Mouse (Mus musculus) layer of hippocampus, postnatal 14 days (tissue): ENCODE measurements around the gene Ift172. TPM values are rescaled to one million over a fixed set of nuclear protein-coding genes. Genes with fewer than 3 reads are reported as not detected.
"Not testable (repeated sequence)": the region's sequence is repeated elsewhere in the genome, so short reads cannot be mapped to it uniquely, and the experiment has no call there.

Experiments used
- DNase-seq, 2 experiments: peaks; one replicate each; pipeline ENCODE4 v3.0.0; 2021 to 2022; ENCODE audit warnings: low spot score in 2 of 2, mixed read lengths in 1 of 2
- total RNA-seq, 2 experiments: library from RNA; stranded (reverse); gene quantifications; 2 replicates each; pipeline ENCODE4 v1.2.3; 2021

Gene Ift172
- total RNA-seq, 2 experiments from 2014 or later, result 76.4 to 83.3 TPM

DNA sequence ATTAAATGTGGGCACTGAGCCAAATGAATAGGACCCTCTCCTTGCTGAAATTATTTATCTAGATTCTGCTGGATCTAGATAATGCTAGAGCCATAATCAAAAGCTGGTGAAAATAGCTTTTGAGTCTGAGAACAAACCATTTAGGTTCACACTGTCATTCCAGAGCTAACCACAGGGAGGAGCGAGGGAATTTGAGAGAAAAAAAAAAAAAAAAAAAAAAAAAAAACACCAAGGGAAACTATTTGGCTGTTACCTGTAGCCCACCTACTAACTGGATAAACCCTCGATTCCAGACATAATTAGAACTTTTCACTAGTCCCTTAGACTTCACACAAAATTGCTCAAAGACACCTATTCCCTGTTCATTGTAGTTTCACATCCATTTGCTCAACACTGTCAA lies 71.8 kb downstream of the Ift172 start:
- no peak for DNase-seq

- DNase-seq, result no peak
These were observed 72.6 kb downstream of the Ift172 start for GRCm38 (mm10) chr5:31218294-31218693.

DNA sequence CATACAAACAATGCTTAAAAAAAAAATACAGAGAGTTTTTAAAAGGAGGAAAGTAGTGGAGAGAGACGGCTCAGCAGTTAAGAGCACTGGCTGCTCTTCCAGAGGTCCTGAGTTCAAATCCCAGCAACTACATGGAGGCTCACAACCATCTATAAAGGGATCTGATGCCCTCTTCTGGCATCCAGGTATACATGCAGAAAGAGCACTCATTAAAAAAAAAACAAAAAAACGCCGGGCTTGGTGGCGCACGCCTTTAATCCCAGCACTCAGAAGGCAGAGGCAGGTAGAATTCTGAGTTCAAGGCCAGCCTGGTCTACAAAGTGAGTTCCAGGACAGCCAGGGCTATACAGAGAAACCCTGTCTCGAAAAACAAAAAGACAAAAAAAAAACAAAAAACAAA lies 74.4 kb downstream of the Ift172 start:
- not testable (repeated sequence) for DNase-seq

DNA sequence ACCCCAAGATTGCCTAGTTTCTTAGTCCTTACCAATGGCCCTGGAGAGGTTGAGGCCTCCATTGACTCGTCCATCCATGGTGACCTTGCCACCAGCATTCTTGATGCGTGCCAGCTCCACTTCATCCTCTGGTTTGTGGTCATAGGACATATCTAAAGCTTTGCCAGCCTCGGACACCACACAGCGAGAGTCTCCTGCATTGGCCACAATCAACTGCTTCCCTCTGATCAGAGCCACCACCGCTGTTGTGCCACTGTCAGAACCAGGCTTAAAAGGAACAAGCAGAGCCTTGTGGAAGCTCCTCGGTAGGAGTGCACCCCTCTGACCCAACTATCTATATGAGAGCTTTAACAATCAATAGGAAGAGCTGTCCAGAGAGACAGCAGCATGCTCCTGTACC lies 86.5 kb downstream of the Ift172 start:
- no peak for DNase-seq

DNA sequence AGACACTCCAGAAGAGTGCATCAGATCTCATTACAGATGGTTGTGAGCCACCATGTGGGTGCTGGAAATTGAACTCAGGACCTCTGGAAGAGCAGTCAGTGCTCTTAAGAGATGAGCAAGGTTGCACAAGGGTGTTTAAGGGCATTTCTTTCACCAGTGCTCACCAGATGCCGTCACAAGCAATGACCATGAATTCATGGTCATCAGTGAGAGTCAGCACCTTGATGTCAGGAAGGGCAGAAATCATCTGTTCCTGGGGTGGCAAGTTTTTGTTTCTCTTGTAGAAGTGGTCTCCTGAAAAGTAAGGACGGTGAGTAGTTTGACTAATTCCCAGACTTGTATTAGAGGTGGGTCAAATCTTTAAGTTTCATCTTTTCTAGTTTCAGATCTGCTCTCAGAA lies 87.0 kb downstream of the Ift172 start:
- DNase-seq, result no peak

Other genes with a start within 250 kb of the Ift172 start
- 10 to 100 TPM; 73.9 to 86.6 TPM for gene Atraid, start 242.8 kb downstream of the Ift172 start, total RNA-seq
- 10 to 100 TPM; 12.4 to 13.3 TPM for gene Slc5a6, start 242.2 kb downstream of the Ift172 start, total RNA-seq
- gene Cad, start 236.3 kb downstream of the Ift172 start, total RNA-seq, result 10 to 100 TPM; 15.6 to 17.5 TPM
- not detected for gene Dnajc5g, start 184.8 kb downstream of the Ift172 start, total RNA-seq
- gene Slc30a3, start 182.9 kb downstream of the Ift172 start, total RNA-seq, result 10 to 100 TPM; 56.9 to 61.1 TPM
- gene Trim54, start 174.4 kb downstream of the Ift172 start, total RNA-seq, result not detected
- gene Ucn, start 152.3 kb downstream of the Ift172 start, total RNA-seq, result not detected
- 10 to 100 TPM; 41.3 to 46.9 TPM for gene Mpv17, start 136.9 kb downstream of the Ift172 start, total RNA-seq
- 1 to 10 TPM; 1.2 to 4.2 TPM for gene Gm29609, start 111.2 kb downstream of the Ift172 start, total RNA-seq
- gene Gtf3c2, start 111.0 kb downstream of the Ift172 start, total RNA-seq, result 10 to 100 TPM; 61.2 to 64.7 TPM
- 10 to 100 TPM; 79.5 to 80.3 TPM for gene Snx17, start 97.9 kb downstream of the Ift172 start, total RNA-seq
- 10 to 100 TPM; 48.1 to 55.2 TPM for gene Eif2b4, start 97.7 kb downstream of the Ift172 start, total RNA-seq
- 10 to 100 TPM; 25.5 to 31.3 TPM for gene Zfp513, start 88.8 kb downstream of the Ift172 start, total RNA-seq
- 10 to 100 TPM; 84.9 to 85.7 TPM for gene Ppm1g, start 70.4 kb downstream of the Ift172 start, total RNA-seq
- gene Nrbp1, start 50.3 kb downstream of the Ift172 start, total RNA-seq, result 10 to 100 TPM; 77.7 to 79.7 TPM
- gene Gm9970, start 49.9 kb downstream of the Ift172 start, total RNA-seq, result not detected
- 1 to 10 TPM; 1.3 to 1.9 TPM for gene Krtcap3, start 39.4 kb downstream of the Ift172 start, total RNA-seq
- 100 to 1,000 TPM; 160 to 164 TPM for gene Fndc4, start 5.0 kb upstream of the Ift172 start, total RNA-seq
- gene Gckr, start 6.3 kb upstream of the Ift172 start, total RNA-seq, result under 1 TPM; 0.21 to 0.53 TPM
- 10 to 100 TPM; 41.6 to 46.0 TPM for gene Zfp512, start 161.3 kb upstream of the Ift172 start, total RNA-seq
- under 1 TPM; 0.16 to 0.21 TPM for gene 4930548H24Rik, start 194.6 kb upstream of the Ift172 start, total RNA-seq
- 10 to 100 TPM; 29.7 to 30.4 TPM for gene Gpn1, start 203.6 kb upstream of the Ift172 start, total RNA-seq
- 10 to 100 TPM; 51.5 to 53.4 TPM for gene Slc4a1ap, start 235.9 kb upstream of the Ift172 start, total RNA-seq
- 10 to 100 TPM; 17.5 to 17.7 TPM for gene Supt7l, start 236.7 kb upstream of the Ift172 start, total RNA-seq